Mouse (Mus musculus) heart, adult 2 months (tissue): ENCODE data around the gene Cacna1e. TPM values are rescaled to one million over a fixed set of nuclear protein-coding genes. Genes with fewer than 3 reads are reported as not detected.

Experiments
- DNase-seq, 2 experiments: peaks; one replicate each; pipeline ENCODE4 v3.0.0; 2021
- H3K27ac ChIP-seq: fragments of 200-600 bp; 2 replicates; pipeline ENCODE4 v1.8.1; 2022
- H3K27me3 ChIP-seq: fragments of 200-500 bp; 2 replicates; pipeline ENCODE4 v1.6.1; 2012; ENCODE audit warnings: mild to moderate bottlenecking, low read length, inconsistent platforms, mixed read lengths; ENCODE audit not compliant: control insufficient read depth, insufficient read depth
- H3K36me3 ChIP-seq: fragments of 200-500 bp; 2 replicates; pipeline ENCODE4 v1.6.1; 2012; ENCODE audit warnings: low read length, inconsistent platforms; ENCODE audit not compliant: control insufficient read depth, insufficient read depth
- H3K4me1 ChIP-seq: fragments of 200-500 bp; 2 replicates; pipeline ENCODE4 v1.6.1; 2011; ENCODE audit warnings: low read length; ENCODE audit not compliant: control insufficient read depth, insufficient read depth
- H3K4me3 ChIP-seq: fragments of 200-600 bp; 2 replicates; pipeline ENCODE4 v1.8.1; 2022
- H3K79me2 ChIP-seq: fragments of 200-500 bp; replicated peaks from 2 replicates; pipeline ENCODE4 v1.6.1; 2012; ENCODE audit warnings: mild to moderate bottlenecking, inconsistent platforms, low read length, moderate library complexity, mixed read lengths; ENCODE audit not compliant: control insufficient read depth, insufficient read depth
- H3K9ac ChIP-seq: fragments of 200-500 bp; 2 replicates; pipeline ENCODE4 v1.6.1; 2012; ENCODE audit warnings: low read depth, mild to moderate bottlenecking, control low read depth, inconsistent platforms, low read length, mixed read lengths
- CTCF ChIP-seq: fragments of 200-600 bp; IDR thresholded peaks from 2 replicates; pipeline ENCODE4 v1.8.1; 2022; ENCODE audit warnings: antibody characterized with exemption, mild to moderate bottlenecking, moderate library complexity
- EP300 ChIP-seq: fragments of 200-500 bp; IDR thresholded peaks from 2 replicates; pipeline ENCODE4 v1.6.1; 2011; ENCODE audit warnings: low read depth, low read length, control low read depth; ENCODE audit not compliant: insufficient read depth
- POLR2A ChIP-seq: fragments of 200-500 bp; IDR thresholded peaks from 2 replicates; pipeline ENCODE4 v1.6.1; 2011; ENCODE audit warnings: mild to moderate bottlenecking, low read depth, low read length, control low read depth; ENCODE audit not compliant: insufficient read depth
- WGBS: fragments of 180-500 bp; shearing (Covaris S2); methylation state at CpG from one replicate; pipeline ENCODE4 v1.1.7; 2018; 5-methylcytosine and 5-hydroxymethylcytosine counted together
- intact Hi-C: fragments of 180-260 bp; cut with DNase I; formaldehyde crosslinking; loops from one replicate; pipeline ENCODE4 v1.15.1; 2025
- polyA plus RNA-seq: library from polyadenylated mRNA; depleted of rRNA; stranded (reverse); fragments of >200 nt; gene quantifications from 2 replicates; pipeline ENCODE4 v1.2.3, GENCODE M21; 2012
- total RNA-seq, 2 experiments: library from RNA; stranded (reverse); gene quantifications; 2 replicates each; pipeline ENCODE4 v1.2.3; 2021

Gene Cacna1e
- total and polyA plus RNA-seq, 3 experiments: 0.08 to 0.14 (median 0.09) TPM

GRCm38 (mm10) chr1:154688876-154689665 lies 195.2 kb downstream of the Cacna1e start:
- Histone ChIP-seq H3K27ac (no peak overlapping the region), H3K4me3 (no peak overlapping the region)

GRCm38 (mm10) chr1:154686861-154687260 lies 197.4 kb downstream of the Cacna1e start:
- TF ChIP-seq EP300 (no peak), CTCF (no peak), POLR2A (no peak)
- WGBS: 77% methylated on average over 6 of the region's 6 CpGs
- intact Hi-C loops: no loop called here
- no peak for DNase-seq
- no peaks in the 10 kb centered on the region for H3K27me3 ChIP-seq
- no peak overlapping the region for H3K9ac ChIP-seq
- H3K4me3 ChIP-seq: no peak overlapping the region
- H3K36me3 ChIP-seq: no peaks in the 10 kb centered on the region
- H3K79me2 ChIP-seq: no peaks in the 10 kb centered on the region
- no peak overlapping the region for H3K27ac ChIP-seq
- no peaks in the 10 kb centered on the region; the same call in 1 of the 2 replicates for H3K4me1 ChIP-seq

More at GRCm38 (mm10) chr1:154688876-154689665, 195.2 kb downstream of the Cacna1e start:
- no peaks in the 10 kb centered on the region for H3K36me3 ChIP-seq
- H3K79me2 ChIP-seq: no peaks in the 10 kb centered on the region
- no peaks in the 10 kb centered on the region; the same call in 1 of the 2 replicates for H3K4me1 ChIP-seq
- no peak overlapping the region for H3K9ac ChIP-seq
- TF ChIP-seq CTCF: no peak
- no peak for DNase-seq
- no peaks in the 10 kb centered on the region for H3K27me3 ChIP-seq
- intact Hi-C loops: no loop called here
- 25% methylated on average over 14 of the region's 14 CpGs for WGBS

GRCm38 (mm10) chr1:154683477-154684106 lies 200.7 kb downstream of the Cacna1e start:
- H3K27ac ChIP-seq: no peak overlapping the region
- no peak overlapping the region for H3K4me3 ChIP-seq
- H3K27me3 ChIP-seq: no peaks in the 10 kb centered on the region
- intact Hi-C loops: no loop called here
- 92% methylated on average over 1 of the region's 1 CpGs for WGBS
- TF ChIP-seq POLR2A: no peak
- TF ChIP-seq CTCF: no peak
- TF ChIP-seq EP300: no peak
- no peak for DNase-seq
- H3K79me2 ChIP-seq: no peaks in the 10 kb centered on the region
- no peak overlapping the region for H3K9ac ChIP-seq
- H3K36me3 ChIP-seq: no peaks in the 10 kb centered on the region
- no peaks in the 10 kb centered on the region; the same call in 1 of the 2 replicates for H3K4me1 ChIP-seq

GRCm38 (mm10) chr1:154678989-154679388 lies 205.3 kb downstream of the Cacna1e start:
- H3K27me3 ChIP-seq: no peaks in the 10 kb centered on the region
- H3K79me2 ChIP-seq: no peaks in the 10 kb centered on the region
- H3K9ac ChIP-seq: no peak overlapping the region
- H3K27ac ChIP-seq: no peak overlapping the region
- H3K4me3 ChIP-seq: no peak overlapping the region
- H3K4me1 ChIP-seq: no peaks in the 10 kb centered on the region
- 59% methylated on average over 1 of the region's 1 CpGs for WGBS
- no peak for DNase-seq
- TF ChIP-seq CTCF (no peak), POLR2A (no peak), EP300 (no peak)
- no peaks in the 10 kb centered on the region for H3K36me3 ChIP-seq
- intact Hi-C loops: no loop called here

- WGBS: 94% methylated on average over 3 of the region's 3 CpGs
- H3K27me3 ChIP-seq: no peaks in the 10 kb centered on the region
- intact Hi-C loops: no loop called here
- TF ChIP-seq EP300 (no peak), POLR2A (no peak), CTCF (no peak)
- no peak for DNase-seq
- H3K36me3 ChIP-seq: no peaks in the 10 kb centered on the region
- no peak overlapping the region for H3K9ac ChIP-seq
- no peaks in the 10 kb centered on the region for H3K79me2 ChIP-seq
- no peak overlapping the region for H3K4me3 ChIP-seq
- no peak overlapping the region for H3K27ac ChIP-seq
- no peaks in the 10 kb centered on the region for H3K4me1 ChIP-seq
Observed at GRCm38 (mm10) chr1:154678151-154678550, 206.2 kb downstream of the Cacna1e start.

GRCm38 (mm10) chr1:154677677-154678076 lies 206.6 kb downstream of the Cacna1e start:
- TF ChIP-seq EP300 (no peak), CTCF (no peak), POLR2A (no peak)
- no peaks in the 10 kb centered on the region for H3K27me3 ChIP-seq
- H3K36me3 ChIP-seq: no peaks in the 10 kb centered on the region
- H3K4me1 ChIP-seq: no peaks in the 10 kb centered on the region
- no peak overlapping the region for H3K4me3 ChIP-seq
- no peak overlapping the region for H3K27ac ChIP-seq
- DNase-seq: no peak
- intact Hi-C loops: no loop called here
- H3K9ac ChIP-seq: no peak overlapping the region
- WGBS: 26% methylated on average over 2 of the region's 2 CpGs
- no peaks in the 10 kb centered on the region for H3K79me2 ChIP-seq
